In genomic region chr5:120587940-120588568, GRCm38 (mm10) we compare ENCODE assay signal across 8 mouse cellular contexts. TPM values are rescaled to one million over a fixed set of nuclear protein-coding genes. Genes with fewer than 3 reads are reported as not detected.
DNase-seq lines count a peak whose midpoint lies in the region; ATAC-seq lines count a peak whose summit lies in the region.

No protein-coding gene starts in this region.

- under 1% methylated on average over 29 of the region's 29 CpGs for WGBS in heart, embryonic 13.5 days
- 2% methylated on average over 29 of the region's 29 CpGs for WGBS in hindbrain, embryonic 10.5 days
- 2% methylated on average over 29 of the region's 29 CpGs for WGBS in midbrain, embryonic 10.5 days

- peak overlapping the region; percentile 91 for H3K9ac ChIP-seq in heart, embryonic 13.5 days

- peaks cover 21% of the 10 kb centered on the region for H3K36me3 ChIP-seq in heart, embryonic 13.5 days
- H3K36me3 ChIP-seq in hindbrain, embryonic 10.5 days, result peaks cover 19% of the 10 kb centered on the region
- peaks cover 18% of the 10 kb centered on the region for H3K36me3 ChIP-seq in midbrain, embryonic 10.5 days

- intact Hi-C loops in heart, postnatal 25 days (cut with DNase I), result loop anchor here (5.0 kb wide), 1 partner anchor 76 kb away; the partner anchor contains the start of gene Slc8b1

- H3K27me3 ChIP-seq in heart, embryonic 13.5 days (replicated peaks), result no peaks in the 10 kb centered on the region
- no peaks in the 10 kb centered on the region; the same call in 1 of the 2 replicates for H3K27me3 ChIP-seq in hindbrain, embryonic 10.5 days (ENCODE audit: insufficient read depth, poor library complexity, severe bottlenecking)
- H3K27me3 ChIP-seq in midbrain, embryonic 10.5 days (ENCODE audit: low read depth, poor library complexity, severe bottlenecking), result peaks cover 18% of the 10 kb centered on the region

- peak overlapping the region; percentile 71 for H3K27ac ChIP-seq in heart, embryonic 13.5 days (replicated peaks)
- H3K27ac ChIP-seq in hindbrain, embryonic 10.5 days, result peak overlapping the region; percentile 91
- peak overlapping the region; percentile 88 for H3K27ac ChIP-seq in midbrain, embryonic 10.5 days (replicated peaks)

- no peak for ATAC-seq in heart, embryonic 13.5 days (ENCODE audit: extremely low read depth, insufficient number of reproducible peaks, low FRiP score, low TSS enrichment)

- peak overlapping the region; percentile 76 for H3K4me3 ChIP-seq in heart, embryonic 13.5 days
- H3K4me3 ChIP-seq in hindbrain, embryonic 10.5 days, result peak overlapping the region; percentile 75
- peak overlapping the region; percentile 75 for H3K4me3 ChIP-seq in midbrain, embryonic 10.5 days

- H3K4me1 ChIP-seq in heart, embryonic 13.5 days, result peaks cover 34% of the 10 kb centered on the region
- peaks cover 42% of the 10 kb centered on the region for H3K4me1 ChIP-seq in hindbrain, embryonic 10.5 days (replicated peaks)
- peaks cover 45% of the 10 kb centered on the region for H3K4me1 ChIP-seq in midbrain, embryonic 10.5 days

- DNase-seq in heart, postnatal 25 days (ENCODE audit: low spot score), result no peak
- peak; percentile 28 for DNase-seq in MN1 (ENCODE audit: low spot score)
- no peak for DNase-seq in hindbrain, embryonic 10.5 days (ENCODE audit: low spot score)
- no peak for DNase-seq in midbrain, embryonic 10.5 days (ENCODE audit: low spot score)
- no peak for DNase-seq in right cerebral cortex, postnatal 4 days
- no peak for DNase-seq in embryo, embryonic 10 days (ENCODE audit: low spot score)
- DNase-seq in right cerebral cortex, postnatal 14 days, result no peak

- peaks cover 5% of the 10 kb centered on the region; the same call in 1 of the 2 replicates for H3K9me3 ChIP-seq in heart, embryonic 13.5 days
- no peaks in the 10 kb centered on the region for H3K9me3 ChIP-seq in hindbrain, embryonic 10.5 days
- H3K9me3 ChIP-seq in midbrain, embryonic 10.5 days (replicated peaks), result no peaks in the 10 kb centered on the region

- H3K4me2 ChIP-seq in heart, embryonic 13.5 days, result peak overlapping the region; percentile 97

RNA-seq across cellular contexts. Expression of gene Tpcn1, which starts 0.4 kb away (rescaled TPM):
- 14.9 and 16.1 TPM in 2 replicates for polyA plus RNA-seq in heart, embryonic 13.5 days (2015; fragmentation: Nextera tagmentation; extraction: Ambion mirVana)
- 10 to 100 TPM; 36.0 to 37.9 TPM for total RNA-seq in heart, postnatal 25 days (2021)
- polyA plus RNA-seq in hindbrain, embryonic 10.5 days (2016; fragmentation: Nextera tagmentation; extraction: Ambion mirVana), result 12.5 and 12.9 TPM in 2 replicates
- 10.3 and 11.1 TPM in 2 replicates for polyA plus RNA-seq in midbrain, embryonic 10.5 days (2016; fragmentation: Nextera tagmentation; extraction: Ambion mirVana)

RNA-seq across cellular contexts. Expression of gene Iqcd, which starts 0.8 kb away (rescaled TPM):
- polyA plus RNA-seq in heart, embryonic 13.5 days (2015; fragmentation: Nextera tagmentation; extraction: Ambion mirVana), result 0.27 and 0.44 TPM in 2 replicates
- not detected for total RNA-seq in heart, postnatal 25 days (2021)
- polyA plus RNA-seq in hindbrain, embryonic 10.5 days (2016; fragmentation: Nextera tagmentation; extraction: Ambion mirVana), result 1.3 and 2.8 TPM in 2 replicates
- polyA plus RNA-seq in midbrain, embryonic 10.5 days (2016; fragmentation: Nextera tagmentation; extraction: Ambion mirVana), result 0.95 and 0.98 TPM in 2 replicates

RNA-seq across cellular contexts. Expression of gene Rita1, which starts 24.3 kb away (rescaled TPM):
- polyA plus RNA-seq in heart, embryonic 13.5 days (2015; fragmentation: Nextera tagmentation; extraction: Ambion mirVana), result 9.6 and 10.4 TPM in 2 replicates
- total RNA-seq in heart, postnatal 25 days (2021), result 10 to 100 TPM; 15.4 to 18.7 TPM
- 19.0 and 19.6 TPM in 2 replicates for polyA plus RNA-seq in hindbrain, embryonic 10.5 days (2016; fragmentation: Nextera tagmentation; extraction: Ambion mirVana)
- polyA plus RNA-seq in midbrain, embryonic 10.5 days (2016; fragmentation: Nextera tagmentation; extraction: Ambion mirVana), result 16.0 and 16.2 TPM in 2 replicates

RNA-seq across cellular contexts. Expression of gene Ddx54, which starts 24.5 kb away (rescaled TPM):
- polyA plus RNA-seq in heart, embryonic 13.5 days (2015; fragmentation: Nextera tagmentation; extraction: Ambion mirVana), result 29.6 and 29.7 TPM in 2 replicates
- total RNA-seq in heart, postnatal 25 days (2021), result 10 to 100 TPM; 20.1 to 21.4 TPM
- polyA plus RNA-seq in hindbrain, embryonic 10.5 days (2016; fragmentation: Nextera tagmentation; extraction: Ambion mirVana), result 62.2 and 64.7 TPM in 2 replicates
- 59.4 and 59.7 TPM in 2 replicates for polyA plus RNA-seq in midbrain, embryonic 10.5 days (2016; fragmentation: Nextera tagmentation; extraction: Ambion mirVana)

RNA-seq across cellular contexts. Expression of gene Cfap73, which starts 46.0 kb away (rescaled TPM):
- polyA plus RNA-seq in heart, embryonic 13.5 days (2015; fragmentation: Nextera tagmentation; extraction: Ambion mirVana), result not detected in 2 replicates
- total RNA-seq in heart, postnatal 25 days (2021), result not detected
- polyA plus RNA-seq in hindbrain, embryonic 10.5 days (2016; fragmentation: Nextera tagmentation; extraction: Ambion mirVana), result 0.85 TPM in 1 of 2 replicates, not detected in the other
- not detected in 2 replicates for polyA plus RNA-seq in midbrain, embryonic 10.5 days (2016; fragmentation: Nextera tagmentation; extraction: Ambion mirVana)
